Mouse (Mus musculus) granulocyte monocyte progenitor cell, adult 5-6 weeks (primary cell): ENCODE results near the gene Micall2. TPM values are rescaled to one million over a fixed set of nuclear protein-coding genes. Genes with fewer than 3 reads are reported as not detected.
A peak's percentile ranks its signal among the peaks of the same experiment; 100 is the strongest.

Experiments used
- ATAC-seq: replicated peaks from 2 replicates; pipeline ENCODE4 v1.8.0; 2016; ENCODE audit warnings: mild to moderate bottlenecking, moderate TSS enrichment, inconsistent platforms; ENCODE audit not compliant: poor library complexity, severe bottlenecking
- total RNA-seq, 2 experiments: library from RNA; stranded (forward) in 1 of 2; stranded (reverse) in 1 of 2; fragments of 200-712, 200-1000 nt in 1 of 2; fragments of >200 nt in 1 of 2; fragmentation: Nextera tagmentation in 1 of 2; gene quantifications; 2 replicates each; pipeline ENCODE4 v1.2.3; 2014 to 2017

Micall2 gene
- total RNA-seq (2014; fragmentation: Nextera tagmentation) (8.3 and 9.7 TPM in 2 replicates), total RNA-seq (2017) (2.8 and 3.9 TPM in 2 replicates)

DNA sequence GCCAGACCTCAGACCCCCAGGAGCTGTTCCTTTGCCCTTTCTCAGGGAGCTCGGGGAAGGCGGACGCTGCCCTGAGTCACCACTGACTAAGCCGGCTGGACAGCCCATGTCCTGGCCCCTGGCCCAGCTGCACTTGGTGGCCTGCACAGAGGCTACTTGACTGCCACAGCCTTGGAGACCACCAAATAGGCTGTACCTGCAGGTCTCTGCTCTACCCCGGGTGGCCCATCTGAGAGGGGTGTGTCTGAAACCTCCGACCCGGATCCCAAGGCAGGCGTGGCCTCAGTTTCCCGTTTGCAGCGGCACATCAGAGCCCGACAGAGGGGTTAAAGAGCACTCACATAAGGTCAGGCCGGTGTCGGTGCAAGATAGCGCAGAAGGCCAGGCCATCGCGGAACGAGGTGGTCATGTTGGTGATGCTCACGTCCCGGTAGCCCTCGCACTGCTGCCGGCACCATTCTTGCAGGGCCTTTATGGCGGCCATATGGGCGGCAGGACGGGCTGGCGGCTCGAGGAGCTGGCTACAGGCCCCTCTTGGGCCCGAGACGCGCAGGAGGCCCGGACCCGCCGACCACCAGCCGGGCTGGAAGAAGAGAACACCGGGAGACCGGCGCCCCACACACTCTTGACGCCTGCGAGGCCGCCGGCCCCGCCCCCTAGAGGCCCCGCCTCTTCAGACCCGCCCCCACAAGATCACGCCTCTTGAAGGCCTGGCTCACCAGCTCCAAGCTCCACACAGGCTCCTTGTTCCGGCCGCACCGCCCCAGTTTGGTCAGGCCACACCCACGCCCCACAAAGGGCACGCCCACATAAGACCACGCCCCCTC, at the start of gene Micall2:
TSS of gene Micall2 (minus strand) at position 660 of the 827 bp plus-strand sequence.
- peak; percentile 74 for ATAC-seq

DNA sequence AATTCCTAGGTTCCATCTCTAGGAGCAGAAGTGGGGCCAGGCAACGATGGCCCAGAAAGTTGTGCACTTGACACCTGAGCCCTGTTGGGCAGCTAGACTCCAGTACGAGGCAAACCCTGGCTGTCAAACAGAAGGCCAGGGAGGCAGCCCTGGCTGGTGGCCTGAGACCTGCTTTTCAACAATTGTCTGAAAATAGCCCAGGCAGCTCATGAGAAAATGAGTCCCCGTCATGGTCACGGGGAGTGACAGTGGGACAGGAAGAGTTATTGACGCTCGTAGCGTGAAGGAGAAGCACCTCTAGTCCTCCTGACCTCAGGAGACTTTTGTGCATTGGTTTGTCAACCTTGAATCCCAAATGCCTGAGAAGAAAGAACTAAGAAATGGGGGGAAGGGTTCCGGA, 45.3 kb upstream of the Micall2 start:
- ATAC-seq = no peak

DNA sequence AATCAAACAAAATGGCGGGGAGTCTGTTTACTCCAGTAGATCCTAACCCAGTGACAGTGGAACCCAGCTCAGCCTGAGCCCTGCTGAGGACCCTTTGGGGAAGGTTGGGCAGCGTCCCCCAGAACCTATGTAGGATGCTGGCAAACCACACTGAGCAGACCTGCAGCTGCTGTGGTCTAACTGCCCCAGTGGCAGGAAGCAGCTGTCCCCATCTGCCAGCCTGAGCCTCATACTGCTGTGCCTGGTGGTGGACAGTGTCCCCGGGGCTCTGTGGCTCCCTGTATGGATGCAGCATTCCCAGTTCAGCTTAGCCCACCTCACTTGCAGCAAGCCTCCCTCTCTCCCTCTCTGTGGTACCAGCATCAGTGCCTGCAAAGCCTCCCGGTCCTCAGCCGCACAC, 40.8 kb upstream of the Micall2 start:
- peak; percentile 85 for ATAC-seq

GRCm38 (mm10) chr5:139775216-139775926, 39.2 kb upstream of the Micall2 start, which contains the start of gene Ints1:
Ints1 (minus strand) TSS chr5:139775674.
- peak; percentile 86 for ATAC-seq

GRCm38 (mm10) chr5:139768216-139768615, 32.1 kb upstream of the Micall2 start:
- ATAC-seq = no peak

GRCm38 (mm10) chr5:139764296-139764695, 28.2 kb upstream of the Micall2 start:
- peak; percentile 53 for ATAC-seq

DNA sequence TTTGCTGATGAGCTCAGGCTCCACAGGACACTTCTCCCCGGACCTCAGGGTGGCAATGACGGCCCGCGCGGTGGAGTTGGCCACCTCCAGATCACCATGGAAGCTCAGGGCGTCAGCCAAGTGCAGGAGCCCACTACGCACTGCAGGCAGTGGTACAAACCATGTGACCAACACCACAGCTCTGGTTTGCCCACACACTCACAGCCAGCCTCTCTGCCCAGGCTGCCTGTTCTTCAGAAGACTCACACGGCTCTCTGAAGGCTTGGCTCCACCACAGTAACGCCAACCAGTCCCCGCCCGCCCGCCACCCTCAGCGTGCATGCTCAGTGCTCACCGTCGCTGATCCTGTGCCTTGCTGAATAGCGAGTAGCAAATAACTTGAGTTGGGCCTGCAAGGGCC, 22.0 kb upstream of the Micall2 start:
- ATAC-seq = no peak

GRCm38 (mm10) chr5:139756586-139756985, 20.4 kb upstream of the Micall2 start:
- no peak for ATAC-seq

DNA sequence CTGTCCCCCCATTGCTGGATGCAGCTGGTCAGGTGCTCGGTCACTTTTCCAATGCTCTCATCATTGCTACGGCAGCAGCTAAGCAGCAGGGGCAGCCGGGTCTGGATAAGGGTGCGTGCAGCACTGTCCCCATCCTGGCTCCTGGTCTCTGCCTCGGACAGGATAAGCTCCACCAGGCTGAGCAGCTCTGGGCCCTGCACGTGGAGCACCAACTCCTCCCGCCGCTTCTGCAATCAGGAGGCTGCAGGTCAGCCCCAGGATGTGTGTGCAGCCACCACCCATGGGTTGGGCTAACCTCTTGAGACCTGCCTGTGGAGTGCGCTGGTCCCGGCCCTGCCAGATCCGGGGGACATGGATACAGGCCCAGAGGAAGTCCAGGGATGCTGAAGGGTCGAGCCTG, 20.0 kb upstream of the Micall2 start:
- ATAC-seq = no peak

DNA sequence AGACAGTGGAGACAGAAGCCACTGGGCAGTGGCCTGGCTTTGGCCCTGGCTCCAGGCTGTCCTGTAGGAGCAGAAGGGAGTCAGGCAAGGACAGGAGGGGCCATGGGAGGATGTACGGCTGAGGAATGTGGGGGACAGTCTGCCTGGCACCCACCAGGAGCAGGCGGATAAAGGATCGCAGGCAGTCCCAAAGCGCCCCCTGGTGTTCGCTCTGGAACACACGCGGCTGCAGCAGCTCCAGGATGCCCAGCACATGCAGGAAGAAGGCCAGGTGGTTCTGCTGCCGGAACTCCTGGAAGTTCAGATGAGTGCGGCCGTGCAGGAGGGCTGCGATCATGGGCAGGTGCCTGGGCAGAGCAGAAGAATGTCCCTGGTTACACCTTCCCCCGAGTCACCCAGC, 18.6 kb upstream of the Micall2 start:
- ATAC-seq = peak; percentile 33; the same call in 1 of the 2 replicates

GRCm38 (mm10) chr5:139750535-139750934, 14.4 kb upstream of the Micall2 start:
- ATAC-seq = peak; percentile 38

DNA sequence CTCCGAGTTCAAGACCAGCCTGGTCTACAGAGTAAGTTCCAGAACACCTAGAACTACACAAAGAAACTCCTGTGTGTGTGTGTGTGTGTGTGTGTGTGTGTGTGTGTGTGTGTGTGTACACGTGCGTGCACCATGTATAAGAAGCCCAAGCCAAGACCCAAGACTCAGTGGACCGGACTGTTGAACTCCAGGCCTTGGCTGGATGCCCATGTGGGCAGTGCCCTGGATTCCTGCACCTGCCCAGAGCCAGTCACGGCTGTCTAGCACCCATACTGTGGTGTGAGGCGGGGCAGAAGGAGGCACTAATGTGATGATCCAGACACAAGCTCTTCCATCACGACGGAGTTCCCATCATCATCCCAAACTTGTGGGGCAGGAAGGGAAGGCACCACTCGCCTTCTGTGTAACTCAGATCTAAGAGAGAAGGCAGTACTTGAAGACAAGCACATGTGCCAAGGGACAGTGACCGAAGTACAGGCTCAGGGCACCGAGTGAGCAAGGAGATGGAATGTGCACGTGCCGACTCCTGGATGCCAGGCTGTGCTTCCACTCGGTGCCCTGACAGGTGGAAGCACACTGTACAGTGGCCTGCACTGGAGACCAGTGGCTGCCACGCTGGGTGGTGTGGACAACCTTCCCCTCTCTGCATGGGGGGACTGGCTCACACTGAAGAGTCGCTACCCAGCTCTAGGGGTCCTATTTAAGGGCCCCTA, 13.4 kb upstream of the Micall2 start:
- ATAC-seq = no peak

DNA sequence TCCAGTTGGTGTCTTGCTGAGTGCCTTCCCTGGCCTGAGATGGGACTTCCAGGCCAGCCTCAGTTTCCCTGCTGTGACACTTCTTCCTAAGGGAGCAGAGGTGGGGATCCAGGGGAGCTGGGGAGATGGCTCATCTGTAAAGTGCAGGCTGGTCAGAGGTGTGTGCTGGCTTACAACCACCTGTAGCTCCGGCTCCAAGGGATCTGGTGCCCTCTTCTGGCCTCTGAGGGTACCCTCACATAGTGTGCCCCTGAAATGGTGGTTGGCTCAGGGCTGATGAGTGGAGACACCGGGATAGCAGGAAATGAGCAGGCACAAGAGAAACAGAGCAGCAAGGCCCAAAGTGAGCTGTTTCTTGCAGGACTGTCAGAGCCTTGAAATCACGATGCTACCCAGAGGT, 9.6 kb upstream of the Micall2 start:
- peak; percentile 72 for ATAC-seq

DNA sequence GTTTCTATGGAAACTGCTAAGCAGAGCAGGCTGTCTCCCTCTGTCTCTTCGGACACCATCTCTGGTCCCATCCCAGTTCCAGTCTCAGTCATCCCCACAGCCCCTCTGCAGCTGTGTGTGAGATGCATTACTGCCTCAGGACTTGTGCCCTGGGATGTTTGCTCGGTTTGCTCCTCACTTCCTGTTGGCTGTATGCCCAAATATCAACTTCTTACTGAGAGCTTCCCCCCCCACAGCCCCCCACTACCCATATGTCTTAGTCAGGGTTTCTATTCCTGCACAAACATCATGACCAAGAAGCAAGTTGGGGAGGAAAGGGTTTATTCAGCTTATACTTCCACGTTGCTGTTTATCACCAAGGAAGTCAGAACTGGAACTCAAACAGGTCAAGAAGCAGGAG, 6.5 kb upstream of the Micall2 start:
- peak; percentile 45 for ATAC-seq

DNA sequence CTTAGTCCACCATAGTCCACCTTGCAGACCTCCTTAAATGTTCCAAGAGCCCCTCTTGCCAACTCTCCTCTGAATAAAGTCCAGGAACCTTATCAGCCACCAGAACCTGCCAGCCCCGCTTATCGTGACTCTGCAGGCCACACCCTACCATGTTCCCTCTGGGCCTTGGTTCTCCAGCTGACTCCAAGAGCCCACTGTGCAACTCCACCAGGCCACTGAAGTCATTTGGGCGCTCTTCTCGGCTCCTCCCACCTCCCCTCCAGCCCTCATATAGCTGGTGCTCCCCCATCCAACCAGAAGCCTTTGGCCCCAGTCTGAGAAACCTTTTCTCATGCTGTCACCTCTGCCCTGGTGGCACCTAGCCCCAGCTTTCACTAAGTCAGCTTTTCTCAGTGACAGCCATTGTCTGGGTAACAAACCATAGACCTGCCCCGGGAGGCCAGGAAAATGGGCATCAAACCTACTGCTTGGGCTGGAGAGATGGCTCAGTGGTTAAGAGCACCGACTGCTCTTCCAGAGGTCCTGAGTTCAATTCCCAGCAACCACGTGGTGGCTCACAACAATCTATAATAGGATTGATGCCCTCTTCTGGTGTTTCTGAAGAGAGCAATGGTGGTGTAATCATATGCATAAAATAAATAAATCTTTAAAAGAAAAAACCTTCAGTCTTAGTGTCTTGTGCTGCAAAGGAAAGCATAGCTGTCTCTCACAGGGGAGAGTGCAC, 2.6 kb upstream of the Micall2 start:
- no peak for ATAC-seq

DNA sequence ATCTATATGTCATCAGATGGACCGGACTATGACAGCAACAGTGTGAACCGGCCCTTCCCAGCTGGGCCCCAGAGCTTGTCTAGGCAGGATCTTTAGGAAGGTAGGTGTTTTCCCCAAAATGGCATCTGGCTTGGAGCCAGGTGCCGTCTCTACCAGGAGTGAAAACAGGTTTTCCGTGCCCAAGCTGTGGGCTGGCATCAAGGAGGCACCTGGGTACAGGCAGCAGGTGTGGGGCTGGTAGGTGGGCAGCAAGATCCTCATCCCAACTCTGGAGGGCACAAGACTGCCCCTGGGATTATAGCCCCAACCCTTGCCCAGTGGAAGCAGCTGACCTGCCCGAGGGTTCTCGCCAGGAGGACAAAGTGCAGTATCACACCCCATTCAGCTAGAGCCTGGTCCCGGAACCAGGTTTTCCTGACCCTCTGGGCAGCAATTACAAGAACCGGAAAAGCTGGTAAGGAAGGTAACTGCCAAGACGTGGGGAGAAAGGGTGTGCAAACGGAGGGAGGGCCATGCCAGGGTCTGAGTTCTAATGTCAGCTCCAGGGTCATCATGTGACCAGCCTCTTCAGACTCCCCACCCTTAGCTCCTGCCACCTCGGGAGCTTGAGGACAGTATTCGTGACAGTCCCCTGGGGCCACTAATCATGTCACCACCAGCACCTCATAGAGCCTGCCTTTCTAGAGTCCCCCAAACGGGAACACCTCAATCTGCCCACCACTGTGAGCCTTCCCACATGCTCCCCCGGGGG, 1.9 kb upstream of the Micall2 start:
- ATAC-seq = no peak

- ATAC-seq = no peak
These were observed 386 bp upstream of the Micall2 start for GRCm38 (mm10) chr5:139736504-139736940.

- ATAC-seq = peak; percentile 62
These were observed 1.4 kb downstream of the Micall2 start for GRCm38 (mm10) chr5:139734746-139735145.

DNA sequence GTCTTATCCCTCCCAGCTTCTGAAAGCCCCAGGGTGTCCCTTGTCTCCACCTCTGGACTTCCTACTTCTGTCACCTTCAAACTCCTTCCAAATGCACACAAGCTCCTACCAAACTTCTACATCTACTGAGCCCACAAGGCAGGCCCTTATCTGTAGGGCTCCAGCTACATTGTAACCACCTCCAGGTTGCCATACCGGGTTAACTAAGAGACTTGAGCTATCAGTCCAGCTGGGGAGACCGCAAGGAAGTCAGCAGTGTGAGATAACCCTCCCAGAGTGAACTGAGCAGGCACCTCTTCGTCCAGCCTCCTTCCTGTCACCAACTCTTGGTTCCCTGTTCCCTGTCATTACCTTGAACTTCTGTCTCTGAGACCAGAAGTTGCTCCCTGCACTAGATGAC, 2.1 kb downstream of the Micall2 start:
- ATAC-seq = peak; percentile 53
